Mouse (Mus musculus): ENCODE measurements at regions not wholly inside any gene's neighbourhood (a gene's known extent, or its start where the extent isn't known, plus 50 kb on each side); places are given as distances from the start of the nearest gene placed in this dataset.

DNA sequence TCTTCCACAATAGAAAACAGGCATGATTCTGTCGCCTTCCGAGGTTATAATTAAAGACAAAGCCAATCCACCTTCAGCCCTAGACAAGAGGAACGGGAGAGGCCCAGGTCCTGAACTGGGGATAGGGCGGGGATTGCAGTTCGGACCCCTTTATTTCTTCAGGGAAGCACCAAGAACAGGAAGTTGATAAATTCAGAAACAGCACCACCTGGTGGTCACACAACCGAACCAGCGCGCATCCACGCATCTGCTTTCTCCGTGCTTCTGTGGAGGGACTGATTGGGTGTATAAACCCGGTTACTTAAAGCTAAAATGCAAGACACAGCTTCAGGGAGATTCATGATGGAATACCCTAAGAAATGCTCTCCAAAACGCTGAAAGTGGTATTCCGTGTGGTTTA is 233.2 kb downstream of the Rps15a start:
- intact Hi-C loops (cut with DNase I) = loop anchor here (1.0 to 5.0 kb wide), 3 partner anchors 219 to 1182 kb away; partner anchors contain the start of gene Xylt1
- DNase-seq = peak; percentile 57 to 65

DNA sequence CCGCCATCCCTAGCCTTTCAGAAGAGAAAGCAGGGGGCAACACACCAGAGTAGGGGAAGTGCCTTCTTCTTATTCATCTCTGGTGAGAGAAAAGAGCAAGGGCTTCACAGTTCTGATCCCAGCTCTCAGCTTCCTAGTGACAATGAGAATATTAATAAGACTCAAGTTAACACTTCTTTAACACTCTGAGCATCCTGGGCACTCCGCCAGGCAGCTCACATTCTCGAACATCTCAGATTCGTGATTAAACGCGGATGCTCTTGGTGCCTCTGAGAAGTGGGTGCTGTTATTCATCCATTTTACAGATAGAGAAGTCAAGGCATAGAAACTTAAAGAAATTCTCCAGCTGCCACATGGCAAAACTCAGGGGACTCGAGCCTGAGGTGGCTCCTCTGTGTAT is 237.1 kb downstream of the Rps15a start:
- no peak for DNase-seq
- intact Hi-C loops (cut with DNase I) = no loop called here

DNA sequence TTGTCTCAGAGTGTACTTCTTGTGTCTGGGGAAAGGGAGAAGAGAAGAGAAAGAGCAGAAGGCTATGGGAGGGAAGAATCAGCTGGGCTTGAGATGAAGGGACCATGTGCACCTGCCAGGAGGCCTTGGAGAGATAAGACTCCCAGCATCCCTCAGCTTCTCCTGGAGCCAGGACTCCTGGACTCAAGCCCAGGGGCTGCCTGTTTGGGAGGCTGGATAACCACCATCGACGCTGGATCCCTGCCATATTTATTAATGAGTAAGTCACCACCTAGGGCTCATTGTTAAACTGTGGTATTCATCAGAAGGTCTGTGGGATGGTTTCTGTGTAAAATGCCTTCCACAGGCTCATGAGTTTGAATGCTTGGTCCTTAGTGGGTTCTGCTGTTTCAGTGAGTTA is 240.7 kb downstream of the Rps15a start:
- no peak for DNase-seq
- intact Hi-C loops (cut with DNase I) = no loop called here

GRCm38 (mm10) chr7:117859419-117859818 is 256.6 kb downstream of the Rps15a start:
- intact Hi-C loops (cut with DNase I) = loop anchor here (10.0 kb wide), 1 partner anchor 235 kb away; no protein-coding TSS in a partner anchor
- DNase-seq = no peak

DNA sequence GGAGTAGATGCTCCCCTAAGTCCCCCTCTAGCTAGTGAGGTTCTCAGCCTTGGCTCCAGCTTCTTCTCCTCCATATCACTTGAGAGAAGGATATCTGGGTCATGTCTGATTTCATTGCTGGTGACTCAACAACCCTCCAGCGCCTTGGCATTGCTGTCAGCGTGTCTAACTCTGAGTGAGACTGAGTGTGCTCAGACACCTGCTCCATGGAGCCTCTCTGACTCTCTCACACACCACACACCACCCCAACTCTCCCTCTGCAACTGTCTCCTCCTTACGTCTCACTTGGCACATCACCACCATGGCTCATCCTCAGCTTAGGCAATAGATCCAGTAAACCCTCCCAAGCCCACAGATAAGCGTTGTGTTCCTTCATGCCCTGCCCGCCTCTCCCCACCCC is 260.0 kb downstream of the Rps15a start:
- no peak for DNase-seq
- intact Hi-C loops (cut with DNase I) = loop anchor here (10.0 kb wide), 1 partner anchor 231 kb away; no protein-coding TSS in a partner anchor

DNA sequence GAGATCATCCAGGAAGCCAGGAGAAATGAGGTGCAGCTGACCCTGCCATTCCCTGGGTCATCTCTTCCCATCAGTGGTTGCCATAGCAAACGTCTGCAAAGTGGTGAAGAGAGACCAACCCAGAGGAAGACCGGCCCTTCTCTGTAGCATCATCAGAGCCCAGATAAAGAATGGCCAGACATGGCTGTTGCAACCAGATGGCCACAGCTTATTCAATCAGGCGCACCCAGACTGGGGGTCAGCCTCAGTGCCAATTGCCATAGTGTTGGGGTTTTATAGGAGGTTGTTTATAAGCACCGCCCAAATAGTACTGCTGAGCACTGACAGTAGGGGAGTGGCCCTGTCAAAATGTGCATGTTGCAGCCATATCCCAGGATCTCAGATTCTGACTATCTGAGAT is 262.3 kb downstream of the Rps15a start:
- no peak for DNase-seq
- intact Hi-C loops (cut with DNase I) = loop anchor here (10.0 kb wide), 1 partner anchor 229 kb away; no protein-coding TSS in a partner anchor

DNA sequence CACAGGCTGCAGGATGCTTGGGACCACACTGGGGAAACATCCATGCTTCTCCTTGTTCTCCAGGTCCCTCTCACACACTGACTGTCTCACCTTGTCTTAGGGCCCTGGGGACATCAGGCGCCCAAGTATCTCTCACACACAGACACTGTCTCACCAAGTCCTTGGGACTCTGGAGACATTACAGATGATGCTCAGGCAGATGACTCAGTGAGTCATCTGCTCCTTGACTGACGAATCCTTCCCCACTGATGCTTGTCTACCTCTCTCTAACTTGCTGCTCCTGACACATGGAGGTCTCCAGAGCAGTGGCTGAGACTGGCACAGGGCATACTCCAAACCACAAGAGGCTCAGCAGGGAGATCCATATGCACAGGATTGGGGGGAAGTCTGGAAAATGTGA is 263.1 kb downstream of the Rps15a start:
- intact Hi-C loops (cut with DNase I) = loop anchor here (10.0 kb wide), 1 partner anchor 228 kb away; no protein-coding TSS in a partner anchor
- no peak for DNase-seq

- no peak for DNase-seq
- intact Hi-C loops (cut with DNase I) = loop anchor here (10.0 kb wide), 1 partner anchor 226 kb away; no protein-coding TSS in a partner anchor
Measured at GRCm38 (mm10) chr7:117850822-117851221, 265.2 kb downstream of the Rps15a start.

DNA sequence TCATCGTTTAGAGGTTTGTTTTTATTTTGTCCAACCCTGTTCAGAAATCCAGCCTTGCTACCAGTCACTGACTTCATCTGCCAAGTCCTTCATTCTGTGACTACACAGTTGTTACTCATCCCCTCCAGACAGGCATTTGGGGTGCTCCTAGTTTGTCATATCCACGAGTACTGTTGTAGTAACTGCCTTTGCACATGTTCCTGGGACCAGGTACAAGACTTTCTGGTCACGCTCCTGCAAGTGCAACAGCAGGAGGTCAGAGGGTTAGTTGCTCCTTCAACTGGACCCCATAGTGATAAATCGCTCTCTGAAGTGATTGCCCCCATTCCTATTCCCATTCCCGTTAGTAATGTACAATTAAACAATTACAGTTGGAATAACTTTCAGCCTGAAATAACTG is 269.9 kb downstream of the Rps15a start:
- DNase-seq = no peak
- intact Hi-C loops (cut with DNase I) = no loop called here

DNA sequence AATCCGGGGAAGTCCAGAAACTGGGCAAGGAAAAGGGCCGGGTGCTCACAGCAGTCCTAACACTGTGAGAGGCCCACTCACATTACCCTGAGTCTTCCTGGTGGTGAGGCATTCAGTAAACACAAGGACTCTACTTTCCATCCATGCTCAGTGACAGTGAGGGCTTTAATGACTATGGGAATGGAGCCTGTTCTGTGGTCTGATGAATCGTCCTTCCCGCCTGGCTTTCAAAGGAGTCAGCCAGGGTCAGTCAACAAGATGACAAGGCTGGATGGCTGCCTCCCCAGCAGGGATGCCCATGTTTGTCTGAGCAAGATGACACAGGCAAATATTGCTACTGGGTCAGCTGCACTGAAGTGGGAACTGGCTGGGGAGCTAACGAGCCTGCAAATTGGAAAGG is 273.2 kb downstream of the Rps15a start:
- no peak for DNase-seq
- intact Hi-C loops (cut with DNase I) = no loop called here

DNA sequence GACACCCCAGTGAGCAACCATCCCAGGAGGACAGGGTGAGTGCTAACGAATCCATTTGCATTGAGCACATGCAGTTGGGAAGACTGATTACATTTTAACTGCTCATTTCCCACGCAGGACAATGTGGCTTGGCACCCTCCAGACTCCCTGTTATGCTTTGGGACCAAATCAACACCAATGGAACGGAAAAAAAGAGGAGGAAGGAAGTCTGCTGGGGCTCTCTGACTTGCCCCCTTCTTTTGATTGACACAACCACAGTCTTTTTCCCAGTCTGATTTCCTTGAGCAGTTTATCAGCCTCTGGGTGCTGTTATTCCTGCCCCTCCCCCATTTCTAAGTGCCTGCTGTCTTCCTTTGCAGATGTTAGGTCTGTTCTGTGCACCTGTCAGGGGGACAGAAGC is 321.0 kb downstream of the Rps15a start:
- intact Hi-C loops (cut with DNase I) = no loop called here

GRCm38 (mm10) chr7:117793991-117794390 is 322.0 kb downstream of the Rps15a start:
- no peak for DNase-seq
- intact Hi-C loops (cut with DNase I) = no loop called here

More for the DNA sequence above, 321.0 kb downstream of the Rps15a start:
- DNase-seq = no peak

- intact Hi-C loops (cut with DNase I) = no loop called here
- DNase-seq = no peak
Measured at GRCm38 (mm10) chr7:117792456-117792855, 323.5 kb downstream of the Rps15a start.

DNA sequence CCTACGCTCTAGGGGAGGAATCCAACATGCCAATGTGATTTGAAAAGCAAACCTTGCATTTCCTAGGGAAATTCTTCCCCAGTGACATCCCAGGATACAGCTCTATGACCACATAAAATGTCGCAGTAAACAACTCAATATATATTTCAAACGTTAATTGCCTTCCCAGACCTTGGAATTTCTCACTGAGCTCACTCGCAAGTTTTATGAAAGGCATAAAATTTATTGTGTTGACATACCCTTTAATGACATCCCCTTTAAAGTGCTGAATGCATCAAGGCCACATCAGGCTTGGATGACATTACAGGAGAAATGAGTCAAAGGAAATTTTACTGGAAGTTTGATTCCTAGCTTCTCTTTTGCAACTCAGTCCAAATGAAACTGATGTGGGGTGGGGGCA is 337.0 kb downstream of the Rps15a start:
- intact Hi-C loops (cut with DNase I) = no loop called here
- DNase-seq = no peak

- no peak for DNase-seq
- intact Hi-C loops (cut with DNase I) = no loop called here
Measured at GRCm38 (mm10) chr7:117777921-117778320, 338.1 kb downstream of the Rps15a start.

DNA sequence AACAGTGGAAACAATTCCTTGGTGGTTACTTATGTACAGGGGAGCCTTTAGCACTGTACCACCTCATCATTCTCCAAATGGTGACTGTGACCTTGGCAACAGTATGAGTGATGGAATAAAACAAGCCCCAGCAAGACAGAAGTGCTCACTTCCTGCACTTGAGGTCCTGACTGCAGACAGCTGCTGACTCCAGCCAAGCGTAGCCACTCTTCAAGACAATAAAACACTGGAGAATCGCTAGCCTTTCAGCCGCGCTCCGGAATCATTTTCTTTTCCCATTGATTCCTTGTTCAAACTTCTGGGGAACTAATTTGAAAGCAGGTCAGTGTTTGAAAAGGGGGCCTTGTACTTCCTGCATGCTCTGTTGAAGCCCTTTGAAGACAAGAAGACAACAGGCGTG is 344.2 kb downstream of the Rps15a start:
- DNase-seq = no peak
- intact Hi-C loops (cut with DNase I) = no loop called here

GRCm38 (mm10) chr7:117759506-117759905 is 356.5 kb downstream of the Rps15a start:
- no peak for DNase-seq
- intact Hi-C loops (cut with DNase I) = no loop called here

- intact Hi-C loops (cut with DNase I) = no loop called here
- DNase-seq = no peak
Measured at GRCm38 (mm10) chr7:117757033-117757432, 359.0 kb downstream of the Rps15a start.

GRCm38 (mm10) chr7:117755830-117756229 is 360.2 kb downstream of the Rps15a start:
- intact Hi-C loops (cut with DNase I) = no loop called here
- no peak for DNase-seq

DNA sequence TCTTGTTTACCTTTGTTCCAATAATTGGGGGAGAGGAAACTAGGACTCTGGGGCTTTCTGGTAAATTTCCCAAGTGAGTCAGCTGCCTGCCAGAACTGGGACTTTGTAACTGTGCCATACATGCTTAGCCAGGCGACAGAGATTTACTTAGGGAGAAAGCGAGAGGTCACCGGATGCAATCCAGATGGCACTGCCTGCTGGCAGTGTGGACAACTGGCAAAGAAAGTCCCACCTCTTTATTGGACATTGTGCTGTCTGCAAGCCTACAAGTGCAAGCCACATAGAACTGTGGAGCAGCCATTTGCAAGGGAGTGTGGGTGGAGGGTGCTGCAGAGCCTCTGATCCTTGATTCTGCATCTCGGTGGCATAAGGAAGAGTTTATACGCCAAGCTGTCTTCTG is 362.7 kb downstream of the Rps15a start:
- DNase-seq = no peak
- intact Hi-C loops (cut with DNase I) = no loop called here

DNA sequence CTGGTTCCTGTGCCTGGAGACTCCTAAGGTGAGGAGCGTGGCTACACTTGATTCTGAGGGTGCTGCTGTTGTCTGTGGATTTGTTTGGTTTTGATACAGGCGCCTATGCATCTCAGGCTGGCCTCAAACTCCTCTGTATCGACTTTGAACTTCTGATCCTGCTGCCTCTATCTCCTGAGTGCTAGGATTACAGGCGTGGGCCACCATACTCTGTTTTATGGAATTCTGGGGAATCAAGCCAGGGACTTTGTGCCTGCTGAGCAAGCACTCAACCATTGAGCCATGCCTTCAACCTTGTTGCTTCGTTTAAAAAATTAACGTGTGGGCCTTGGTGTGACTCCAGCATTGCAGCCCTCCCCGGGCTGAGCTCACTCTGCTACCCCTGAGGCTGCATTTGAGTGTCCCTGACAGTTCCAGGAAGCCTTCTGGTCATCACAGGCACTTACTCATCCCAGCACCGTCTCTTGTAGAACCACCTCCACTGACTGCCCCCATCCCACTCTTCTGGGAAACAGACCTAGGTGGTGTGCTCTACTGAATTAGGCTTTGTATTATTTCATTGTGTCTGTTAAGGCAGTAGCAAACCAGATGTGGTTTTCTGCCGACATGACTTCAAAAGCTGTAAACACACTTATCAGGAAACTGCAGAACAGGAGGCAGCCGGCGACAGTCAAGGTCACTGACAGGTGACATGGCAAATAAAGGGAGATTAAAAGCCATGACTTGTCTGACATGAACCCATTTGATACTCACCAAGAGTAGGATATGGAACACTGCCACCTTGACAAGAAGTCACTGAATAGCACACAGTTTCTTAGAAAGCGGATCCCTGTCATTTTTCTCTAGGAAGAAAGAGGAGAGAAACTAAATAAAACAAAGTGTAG is 363.4 kb downstream of the Rps15a start:
- no peak for DNase-seq
- intact Hi-C loops (cut with DNase I) = no loop called here

DNA sequence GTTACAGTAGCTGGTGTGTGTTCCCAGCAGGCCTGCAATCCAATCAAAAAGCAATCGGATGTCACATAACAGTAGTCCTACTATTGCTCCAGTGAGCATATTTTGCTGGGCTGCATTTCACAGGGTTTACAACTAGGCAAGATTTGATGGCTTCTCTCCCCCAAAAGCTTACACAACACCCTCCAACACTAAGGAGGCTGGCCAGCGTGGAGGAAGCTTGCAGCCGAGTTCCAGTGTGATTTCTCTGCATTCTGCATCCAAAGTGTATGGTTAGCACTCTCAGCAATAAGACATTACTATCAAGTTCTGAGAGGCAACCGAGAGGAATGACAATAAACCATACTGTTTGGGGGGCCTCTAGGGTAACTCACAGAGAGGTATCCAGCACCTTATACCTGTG is 367.2 kb downstream of the Xylt1 start:
- no peak for DNase-seq
- intact Hi-C loops (cut with DNase I) = no loop called here
